Mouse (Mus musculus) thymus, postnatal 14 days (tissue): ENCODE measurements around the gene Capn7.

Experiments used
- DNase-seq: peaks from one replicate; pipeline ENCODE4 v3.0.0; 2021

The Capn7 gene

GRCm38 (mm10) chr14:31367951-31368350, 31.5 kb downstream of the Capn7 start:
- no peak for DNase-seq

- no peak for DNase-seq
Measured at GRCm38 (mm10) chr14:31369377-31369776, 32.9 kb downstream of the Capn7 start.

GRCm38 (mm10) chr14:31374390-31374789, 38.0 kb downstream of the Capn7 start:
- no peak for DNase-seq

GRCm38 (mm10) chr14:31376331-31376730, 39.9 kb downstream of the Capn7 start:
- no peak for DNase-seq

- no peak for DNase-seq
Measured at GRCm38 (mm10) chr14:31382276-31382675, 45.8 kb downstream of the Capn7 start.

GRCm38 (mm10) chr14:31383470-31384050, 47.1 kb downstream of the Capn7 start:
- DNase-seq: no peak

- no peak for DNase-seq
Measured at GRCm38 (mm10) chr14:31384366-31385323, 48.2 kb downstream of the Capn7 start.

GRCm38 (mm10) chr14:31385406-31385805, 49.0 kb downstream of the Capn7 start:
- DNase-seq: no peak

GRCm38 (mm10) chr14:31385977-31386697, 49.7 kb downstream of the Capn7 start:
- peak; percentile 83 for DNase-seq

- peak; percentile 69 for DNase-seq
Measured at GRCm38 (mm10) chr14:31387301-31387981, 51.0 kb downstream of the Capn7 start.

- DNase-seq: no peak
Measured at GRCm38 (mm10) chr14:31388086-31388872, 51.8 kb downstream of the Capn7 start.

GRCm38 (mm10) chr14:31389421-31390147, 53.1 kb downstream of the Capn7 start:
- DNase-seq: no peak

GRCm38 (mm10) chr14:31392300-31392699, 55.9 kb downstream of the Capn7 start:
- no peak for DNase-seq

GRCm38 (mm10) chr14:31392873-31393545, 56.6 kb downstream of the Capn7 start:
- no peak for DNase-seq

GRCm38 (mm10) chr14:31393546-31393890, 57.1 kb downstream of the Capn7 start:
- DNase-seq: no peak

- DNase-seq: no peak
Measured at GRCm38 (mm10) chr14:31393936-31394630, 57.6 kb downstream of the Capn7 start.

GRCm38 (mm10) chr14:31394822-31395532, 58.5 kb downstream of the Capn7 start:
- DNase-seq: no peak

- no peak for DNase-seq
Measured at GRCm38 (mm10) chr14:31395629-31396199, 59.3 kb downstream of the Capn7 start.

- DNase-seq: no peak
Measured at GRCm38 (mm10) chr14:31396428-31396827, 60.0 kb downstream of the Capn7 start.
